Mouse (Mus musculus) ovary, postnatal 14 days (tissue): ENCODE measurements around the gene Fam221a.
"Not testable (repeated sequence)": the region's sequence is repeated elsewhere in the genome, so short reads cannot be mapped to it uniquely, and the experiment has no call there.

Experiments
- DNase-seq: peaks from one replicate; pipeline ENCODE4 v3.0.0; 2022; ENCODE audit warnings: low spot score

Fam221a gene

GRCm38 (mm10) chr6:49394276-49394675 is 26.7 kb downstream of the Fam221a start:
- DNase-seq = no peak

DNA sequence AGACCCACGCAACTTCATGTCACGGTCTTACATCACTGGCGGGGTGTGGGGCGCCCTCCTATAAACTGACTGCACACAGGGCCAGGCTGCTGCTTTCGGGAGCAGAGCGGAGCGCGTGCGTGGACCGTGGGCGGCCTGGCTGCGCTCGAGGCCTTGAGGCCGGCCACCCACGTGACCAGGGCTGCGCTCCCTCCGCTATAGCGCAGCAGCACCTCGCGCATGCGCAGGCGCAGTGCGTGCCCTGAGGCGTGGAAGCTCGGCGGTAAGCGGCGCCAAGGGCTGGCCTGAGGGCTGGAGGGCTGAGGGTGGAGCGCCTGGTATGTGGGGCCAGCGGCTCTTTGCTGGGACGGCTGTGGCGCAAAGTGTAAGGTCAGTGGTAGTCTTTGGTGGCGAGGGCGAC is 27.8 kb downstream of the Fam221a start, which contains the start of gene Stk31:
TSS of gene Stk31 (plus strand) at position 289 of the 400 bp plus-strand sequence.
- no peak for DNase-seq

DNA sequence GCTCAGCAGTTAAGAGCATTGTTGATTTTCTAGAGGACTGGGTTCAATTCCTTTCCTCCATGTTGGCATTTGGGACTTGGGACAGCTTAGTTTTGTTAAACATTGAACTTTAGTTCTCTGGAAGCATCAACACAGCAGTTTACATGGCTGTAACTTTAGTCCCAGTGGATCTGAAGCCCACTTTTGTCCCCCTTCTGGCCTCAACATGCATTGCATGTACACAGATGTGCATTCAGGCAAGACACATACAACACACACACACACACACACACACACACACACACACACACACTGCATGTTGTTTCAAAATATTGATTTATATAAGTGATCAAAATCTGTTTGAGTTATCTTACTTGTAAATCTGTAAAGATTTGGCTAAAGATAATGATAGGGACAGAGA is 29.9 kb downstream of the Fam221a start:
- DNase-seq = no peak

DNA sequence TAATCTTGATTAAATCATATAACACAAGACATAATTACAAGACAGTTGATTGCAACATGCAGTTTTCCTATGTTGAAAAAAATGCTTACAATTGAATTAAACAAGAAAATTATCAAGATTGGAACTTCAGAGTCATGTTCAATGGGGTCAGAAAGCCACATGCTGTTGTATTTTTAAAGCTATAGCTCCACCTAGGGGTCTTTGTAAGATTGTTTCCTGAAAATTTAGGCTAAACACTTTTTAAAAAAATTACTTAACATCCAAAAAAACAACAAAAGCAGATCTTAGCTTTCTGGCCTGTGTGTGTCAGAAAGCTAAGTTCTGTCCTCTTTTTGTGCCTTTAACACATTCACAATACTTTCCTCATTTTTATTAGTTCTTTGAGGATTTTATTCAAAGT is 30.8 kb downstream of the Fam221a start:
- DNase-seq = no peak

DNA sequence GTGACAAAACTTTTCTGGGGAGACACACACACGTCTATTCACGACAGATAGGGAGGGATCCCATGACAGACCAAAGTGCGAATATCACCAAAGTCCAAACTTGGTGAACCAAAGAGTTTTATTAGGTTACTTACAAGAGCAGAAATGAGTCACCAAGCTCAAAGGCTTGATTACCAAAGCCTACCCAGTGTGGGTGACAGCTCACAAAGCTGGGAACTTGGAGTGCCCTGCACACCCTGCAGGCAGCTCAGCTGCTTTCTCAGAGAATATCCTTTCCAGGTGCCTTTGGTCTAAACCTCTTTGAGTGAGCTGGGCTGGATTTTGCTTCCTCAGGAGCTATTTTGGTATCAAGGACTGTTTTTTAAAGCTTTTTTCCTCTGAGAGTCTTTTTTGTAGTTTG is 43.3 kb downstream of the Fam221a start:
- DNase-seq = no peak

GRCm38 (mm10) chr6:49412967-49413366 is 45.4 kb downstream of the Fam221a start:
- DNase-seq = not testable (repeated sequence)

GRCm38 (mm10) chr6:49415971-49416370 is 48.4 kb downstream of the Fam221a start:
- DNase-seq = no peak

- DNase-seq = peak; percentile 1
Observed at GRCm38 (mm10) chr6:49437306-49437705, 69.8 kb downstream of the Fam221a start.
